Mouse (Mus musculus): ENCODE measurements around the gene Rack1. TPM values are rescaled to one million over a fixed set of nuclear protein-coding genes. Genes with fewer than 3 reads are reported as not detected.
"Not testable (repeated sequence)": the region's sequence is repeated elsewhere in the genome, so short reads cannot be mapped to it uniquely, and the experiment has no call there.

The Rack1 gene
- total and polyA plus RNA-seq, 3 experiments: 3,744 to 6,330 (median 5,265) TPM

DNA sequence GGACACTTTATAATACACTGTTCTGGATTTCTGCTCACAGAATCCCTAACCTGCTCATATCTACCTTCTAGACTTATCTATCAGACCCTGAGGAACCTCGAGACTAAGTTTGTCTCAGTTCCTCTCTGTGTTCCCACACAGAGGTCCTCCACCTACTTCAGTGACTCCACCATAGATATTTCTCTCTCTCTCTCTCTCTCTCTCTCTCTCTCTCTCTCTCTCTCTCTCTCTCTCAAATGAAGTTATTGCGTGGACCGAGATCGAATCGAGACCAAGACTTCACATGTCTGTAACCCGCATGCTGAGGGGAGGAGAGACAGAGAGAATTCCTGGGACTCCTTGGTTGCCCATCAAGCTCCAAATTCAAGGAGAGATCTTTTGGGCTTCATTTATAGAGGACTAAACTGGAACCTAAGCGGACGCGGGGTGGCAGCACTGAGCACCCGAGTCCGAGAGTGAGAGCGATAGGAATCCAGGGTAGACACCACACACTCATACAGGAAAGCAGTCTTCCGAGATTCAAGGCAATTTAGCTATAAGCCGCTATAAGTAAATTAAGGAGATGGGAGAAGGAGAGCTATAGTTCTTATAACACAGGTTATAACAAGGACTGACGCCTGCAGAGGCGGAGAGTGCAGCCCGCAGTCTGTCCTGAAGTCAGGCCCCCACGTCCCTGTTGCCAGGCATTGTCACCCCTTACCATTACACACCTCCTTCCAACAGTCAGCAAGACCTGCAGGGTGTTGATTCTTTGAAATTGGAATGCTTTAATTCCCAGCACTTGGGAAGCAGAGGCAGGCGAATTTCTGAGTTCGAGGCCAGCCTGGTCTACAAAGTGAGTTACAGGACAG is 9.9 kb upstream of the Rack1 start (continued):
- TF ChIP-seq SIN3A (IDR thresholded peaks at IDR 0.05; ENCODE audit: low read length) (0 out of 2 replicates have a peak, but pooled peaks have one; percentile 37), ELF1 (IDR thresholded peaks at IDR 0.05; ENCODE audit: low read depth, low read length) (peak; percentile 34; the same call in 1 of the 2 replicates), IRF4 (IDR thresholded peaks at IDR 0.05; ENCODE audit: low read depth, low read length) (peak; percentile 34; the same call in 1 of the 2 replicates), CTCF (conservative IDR thresholded peaks at IDR 0.05 in 1 of 2, IDR thresholded peaks at IDR 0.05 in 1 of 2; ENCODE audit: low read depth in 2 of 2, low read length in 2 of 2) (peak; percentile 69 to 95; a peak in 3 of 4 replicates), TBP (conservative IDR thresholded peaks at IDR 0.05; ENCODE audit: low read depth, low read length) (no peak), BHLHE40 (IDR thresholded peaks at IDR 0.05; ENCODE audit: low read depth, low read length) (no peak), KAT2A (IDR thresholded peaks at IDR 0.05; ENCODE audit: insufficient replicate concordance, low read length) (no peak), MXI1 (IDR thresholded peaks at IDR 0.05; ENCODE audit: low read depth, low read length) (peak; percentile 17; the same call in 1 of the 2 replicates), NRF1 (IDR thresholded peaks at IDR 0.05; ENCODE audit: low read depth, low read length) (no peak), JUN (IDR thresholded peaks at IDR 0.05; ENCODE audit: insufficient read depth, low read depth, low read length) (no peak), MEF2A (IDR thresholded peaks at IDR 0.05; ENCODE audit: borderline replicate concordance, low read depth, low read length) (no peak), USF1 (IDR thresholded peaks at IDR 0.05; ENCODE audit: low read depth, low read length) (no peak), GABPA (IDR thresholded peaks at IDR 0.05; ENCODE audit: insufficient replicate concordance, low read depth, low read length) (no peak), CHD2 (IDR thresholded peaks at IDR 0.05; ENCODE audit: low read length) (no peak; the same call in 1 of the 2 replicates), SMC3 (IDR thresholded peaks at IDR 0.05; ENCODE audit: low read depth, low read length) (peak; percentile 88), JUND (conservative IDR thresholded peaks at IDR 0.05; ENCODE audit: low read depth, low read length) (peak; percentile 79), ETS1 (conservative IDR thresholded peaks at IDR 0.05; ENCODE audit: low read depth, low read length) (peak; percentile 22; the same call in 1 of the 2 replicates), HCFC1 (IDR thresholded peaks at IDR 0.05; ENCODE audit: low read depth, low read length) (peak; percentile 20; the same call in 1 of the 2 replicates), EP300 (IDR thresholded peaks at IDR 0.05; ENCODE audit: low read length) (no peak), MAX (IDR thresholded peaks at IDR 0.05; ENCODE audit: low read length) (no peak), PAX5 (IDR thresholded peaks at IDR 0.05; ENCODE audit: low read length) (no peak)

GRCm38 (mm10) chr11:48790946-48791345 is 9.2 kb upstream of the Rack1 start:
- no peak overlapping the region for H3K4me3 ChIP-seq (replicated peaks in 1 of 3; ENCODE audit: low read depth in 2 of 3, low read length in 2 of 3, poor library complexity in 1 of 3)
- no peaks in the 10 kb centered on the region for H3K79me2 ChIP-seq (replicated peaks; ENCODE audit: control insufficient read depth, extremely low read depth, insufficient read depth, poor library complexity, severe bottlenecking)
- no peaks in the 10 kb centered on the region for H3K27me3 ChIP-seq (replicated peaks)
- DNase-seq (ENCODE audit: extremely low read depth): no peak
- H3K9me3 ChIP-seq (replicated peaks; ENCODE audit: low read length): no peaks in the 10 kb centered on the region
- no peak overlapping the region for H3K9ac ChIP-seq (ENCODE audit: insufficient read depth, low read depth)
- H3K4me1 ChIP-seq (ENCODE audit: control insufficient read depth in 1 of 2, insufficient read depth in 2 of 2): peaks cover 4 to 25% of the 10 kb centered on the region in 2 experiments
- peaks cover 4 to 25% of the 10 kb centered on the region in 2 experiments for H3K36me3 ChIP-seq (replicated peaks in 1 of 2; ENCODE audit: control insufficient read depth in 1 of 2, insufficient read depth in 1 of 2, low read length in 1 of 2)
- H3K4me2 ChIP-seq (ENCODE audit: insufficient read depth, low read depth, poor library complexity, severe bottlenecking): no peak overlapping the region
- H3K27ac ChIP-seq (ENCODE audit: insufficient read depth, low read depth): no peak overlapping the region
- no peak for TF ChIP-seq MYC (IDR thresholded peaks at IDR 0.05; ENCODE audit: low read depth, low read length)
- TF ChIP-seq ZKSCAN1 (IDR thresholded peaks at IDR 0.05; ENCODE audit: borderline replicate concordance, low read depth, low read length): no peak
- TF ChIP-seq JUN (IDR thresholded peaks at IDR 0.05; ENCODE audit: insufficient read depth, low read depth, low read length): no peak
- no peak for TF ChIP-seq IRF4 (IDR thresholded peaks at IDR 0.05; ENCODE audit: low read depth, low read length)
- no peak for TF ChIP-seq USF1 (IDR thresholded peaks at IDR 0.05; ENCODE audit: low read depth, low read length)
- TF ChIP-seq RCOR1 (conservative IDR thresholded peaks at IDR 0.05; ENCODE audit: low read depth, low read length): no peak
- in situ Hi-C loops (cut with MboI; ENCODE audit: low pct_ligation_motif_present, low pct_unique_long_range_greater_than_20kb, low sequenced_read_pairs) (no loop called here), dilution Hi-C loops (cut with MboI; ENCODE audit: extremely low pct_ligation_motif_present, extremely low pct_unique_long_range_greater_than_20kb, low sequenced_read_pairs) (no loop called here)

- H3K79me2 ChIP-seq (replicated peaks; ENCODE audit: control insufficient read depth, extremely low read depth, insufficient read depth, poor library complexity, severe bottlenecking); H3K9me3 ChIP-seq (replicated peaks; ENCODE audit: low read length); H3K4me3 ChIP-seq (replicated peaks in 1 of 3; ENCODE audit: low read depth in 2 of 3, low read length in 2 of 3, poor library complexity in 1 of 3); DNase-seq (ENCODE audit: extremely low read depth); H3K4me2 ChIP-seq (ENCODE audit: insufficient read depth, low read depth, poor library complexity, severe bottlenecking); H3K9ac ChIP-seq (ENCODE audit: insufficient read depth, low read depth); H3K27me3 ChIP-seq (replicated peaks); H3K27ac ChIP-seq (ENCODE audit: insufficient read depth, low read depth); dilution Hi-C loops (cut with MboI; ENCODE audit: extremely low pct_ligation_motif_present, extremely low pct_unique_long_range_greater_than_20kb, low sequenced_read_pairs); in situ Hi-C loops (cut with MboI; ENCODE audit: low pct_ligation_motif_present, low pct_unique_long_range_greater_than_20kb, low sequenced_read_pairs): not testable (repeated sequence)
- H3K36me3 ChIP-seq (replicated peaks in 1 of 2; ENCODE audit: control insufficient read depth in 1 of 2, insufficient read depth in 1 of 2, low read length in 1 of 2): peaks cover 4 to 27% of the 10 kb centered on the region in 2 experiments
- peaks cover 4 to 33% of the 10 kb centered on the region in 2 experiments for H3K4me1 ChIP-seq (ENCODE audit: control insufficient read depth in 1 of 2, insufficient read depth in 2 of 2)
These were observed 8.2 kb upstream of the Rack1 start for GRCm38 (mm10) chr11:48791894-48792293.
